Mouse (Mus musculus): ENCODE results near the gene Fam193a. TPM values are rescaled to one million over a fixed set of nuclear protein-coding genes. Genes with fewer than 3 reads are reported as not detected.

Gene Fam193a
- total RNA-seq, 1 experiment = 19.0 TPM

DNA sequence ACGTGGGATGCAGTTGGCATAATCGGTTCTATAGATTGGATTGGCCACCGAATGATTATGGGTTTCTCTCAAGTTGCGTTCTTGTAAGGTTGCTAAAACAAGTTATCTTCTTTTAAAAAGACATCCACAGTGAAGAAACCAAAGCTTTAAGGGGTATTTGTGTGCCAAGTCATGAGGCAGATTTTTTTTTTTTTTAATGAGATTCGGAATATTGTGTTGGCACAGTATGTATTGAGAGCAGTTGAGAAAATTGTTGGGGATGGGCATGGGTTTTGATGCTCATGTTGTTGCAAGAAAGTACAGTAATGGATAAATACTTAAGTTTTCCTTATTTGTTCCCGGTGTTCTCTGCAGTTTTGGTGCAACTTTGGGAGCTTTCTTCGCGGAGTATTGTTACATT lies 1.1 kb downstream of the Fam193a start:
- Histone ChIP-seq H3K4me3 (ENCODE audit: insufficient read depth in 1 of 2, low read depth in 1 of 2, low read length in 2 of 2, poor library complexity in 1 of 2, severe bottlenecking in 1 of 2) (peak overlapping the region; percentile 65 to 97), H3K36me3 (ENCODE audit: control insufficient read depth, insufficient read depth, low read length, poor library complexity, severe bottlenecking) (no peaks in the 10 kb centered on the region), H3K9ac (ENCODE audit: insufficient read depth, low read depth, low read length, poor library complexity, severe bottlenecking) (peak overlapping the region; percentile 90), H3K4me1 (ENCODE audit: control insufficient read depth in 2 of 2, insufficient read depth in 2 of 2, low read length in 2 of 2, poor library complexity in 1 of 2) (no peaks in the 10 kb centered on the region), H3K9me3 (ENCODE audit: control insufficient read depth, insufficient read depth, low read depth, low read length) (no peaks in the 10 kb centered on the region), H3K27ac (ENCODE audit: insufficient read depth, low read depth, low read length, poor library complexity, severe bottlenecking) (no peak overlapping the region)
- no peak for TF ChIP-seq ZNF384 (IDR thresholded peaks at IDR 0.05; ENCODE audit: low read depth, low read length)
- no peak for TF ChIP-seq ZC3H11A (IDR thresholded peaks at IDR 0.05; ENCODE audit: borderline replicate concordance, low read depth, low read length)
- no peak for TF ChIP-seq MAFK (IDR thresholded peaks at IDR 0.05; ENCODE audit: insufficient read depth, low read depth, low read length)
- no peak for TF ChIP-seq HCFC1 (IDR thresholded peaks at IDR 0.05; ENCODE audit: borderline replicate concordance, insufficient read depth, low read length)
- no peak for TF ChIP-seq CHD2 (IDR thresholded peaks at IDR 0.05; ENCODE audit: low read depth, low read length)
- in situ Hi-C loops (cut with MboI; ENCODE audit: low sequenced_read_pairs in 2 of 2, unreplicated experiment in 2 of 2) = no loop called here
- DNase-seq (ENCODE audit: low read depth, low spot score) = no peak

- no peak overlapping the region for H3K4me3 ChIP-seq (ENCODE audit: insufficient read depth in 1 of 2, low read depth in 1 of 2, low read length in 2 of 2, poor library complexity in 1 of 2, severe bottlenecking in 1 of 2)
- no peaks in the 10 kb centered on the region for H3K4me1 ChIP-seq (ENCODE audit: control insufficient read depth in 2 of 2, insufficient read depth in 2 of 2, low read length in 2 of 2, poor library complexity in 1 of 2)
- no peak overlapping the region for H3K9ac ChIP-seq (ENCODE audit: insufficient read depth, low read depth, low read length, poor library complexity, severe bottlenecking)
- no peak for DNase-seq (ENCODE audit: low read depth, low spot score)
- no peak overlapping the region for H3K27ac ChIP-seq (ENCODE audit: insufficient read depth, low read depth, low read length, poor library complexity, severe bottlenecking)
- no peaks in the 10 kb centered on the region for H3K9me3 ChIP-seq (ENCODE audit: control insufficient read depth, insufficient read depth, low read depth, low read length)
- in situ Hi-C loops (cut with MboI; ENCODE audit: low sequenced_read_pairs in 2 of 2, unreplicated experiment in 2 of 2) = no loop called here
- TF ChIP-seq MAFK (IDR thresholded peaks at IDR 0.05; ENCODE audit: insufficient read depth, low read depth, low read length) (no peak), ZNF384 (IDR thresholded peaks at IDR 0.05; ENCODE audit: low read depth, low read length) (no peak), HCFC1 (IDR thresholded peaks at IDR 0.05; ENCODE audit: borderline replicate concordance, insufficient read depth, low read length) (no peak), CHD2 (IDR thresholded peaks at IDR 0.05; ENCODE audit: low read depth, low read length) (no peak), ZC3H11A (IDR thresholded peaks at IDR 0.05; ENCODE audit: borderline replicate concordance, low read depth, low read length) (no peak)
- H3K36me3 ChIP-seq (ENCODE audit: control insufficient read depth, insufficient read depth, low read length, poor library complexity, severe bottlenecking) = no peaks in the 10 kb centered on the region
Measured at GRCm38 (mm10) chr5:34372141-34372540, 2.4 kb downstream of the Fam193a start.

- in situ Hi-C loops (cut with MboI; ENCODE audit: low sequenced_read_pairs in 2 of 2, unreplicated experiment in 2 of 2) = no loop called here
- Histone ChIP-seq H3K9me3 (ENCODE audit: control insufficient read depth, insufficient read depth, low read depth, low read length) (no peaks in the 10 kb centered on the region), H3K27ac (ENCODE audit: insufficient read depth, low read depth, low read length, poor library complexity, severe bottlenecking) (no peak overlapping the region), H3K9ac (ENCODE audit: insufficient read depth, low read depth, low read length, poor library complexity, severe bottlenecking) (no peak overlapping the region), H3K36me3 (ENCODE audit: control insufficient read depth, insufficient read depth, low read length, poor library complexity, severe bottlenecking) (no peaks in the 10 kb centered on the region), H3K4me1 (ENCODE audit: control insufficient read depth in 2 of 2, insufficient read depth in 2 of 2, low read length in 2 of 2, poor library complexity in 1 of 2) (no peaks in the 10 kb centered on the region), H3K4me3 (ENCODE audit: insufficient read depth in 1 of 2, low read depth in 1 of 2, low read length in 2 of 2, poor library complexity in 1 of 2, severe bottlenecking in 1 of 2) (no peak overlapping the region)
- no peak for TF ChIP-seq CHD2 (IDR thresholded peaks at IDR 0.05; ENCODE audit: low read depth, low read length)
- TF ChIP-seq MAFK (IDR thresholded peaks at IDR 0.05; ENCODE audit: insufficient read depth, low read depth, low read length) = no peak
- no peak for TF ChIP-seq HCFC1 (IDR thresholded peaks at IDR 0.05; ENCODE audit: borderline replicate concordance, insufficient read depth, low read length)
- no peak for DNase-seq (ENCODE audit: low read depth, low spot score)
Measured at GRCm38 (mm10) chr5:34372541-34372940, 2.8 kb downstream of the Fam193a start.

DNA sequence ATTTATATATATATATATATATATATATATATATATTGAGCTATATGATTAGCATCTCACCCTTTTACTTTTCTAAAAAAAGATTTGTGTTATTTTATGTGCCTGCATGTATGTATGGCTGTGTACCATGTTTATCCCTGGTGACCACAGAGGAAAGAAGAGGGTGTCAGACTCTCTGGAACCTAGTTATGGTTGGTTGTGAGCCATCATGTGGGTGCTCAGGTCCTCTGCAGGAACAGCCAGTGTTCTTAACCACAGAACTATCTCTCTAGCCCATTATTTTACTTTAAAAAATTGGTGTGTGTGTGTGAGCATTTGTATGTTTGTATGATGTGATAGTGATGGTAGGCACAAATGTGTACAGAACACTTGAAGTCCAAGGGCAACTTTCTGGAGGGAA lies 9.1 kb downstream of the Fam193a start:
- no peak for TF ChIP-seq HCFC1 (IDR thresholded peaks at IDR 0.05; ENCODE audit: borderline replicate concordance, insufficient read depth, low read length)
- no peak for TF ChIP-seq ZNF384 (IDR thresholded peaks at IDR 0.05; ENCODE audit: low read depth, low read length)
- no peak for TF ChIP-seq MAFK (IDR thresholded peaks at IDR 0.05; ENCODE audit: insufficient read depth, low read depth, low read length)
- TF ChIP-seq ZC3H11A (IDR thresholded peaks at IDR 0.05; ENCODE audit: borderline replicate concordance, low read depth, low read length) = no peak
- no peak for TF ChIP-seq CHD2 (IDR thresholded peaks at IDR 0.05; ENCODE audit: low read depth, low read length)
- in situ Hi-C loops (cut with MboI; ENCODE audit: low sequenced_read_pairs in 2 of 2, unreplicated experiment in 2 of 2) = no loop called here
- Histone ChIP-seq H3K36me3 (ENCODE audit: control insufficient read depth, insufficient read depth, low read length, poor library complexity, severe bottlenecking) (no peaks in the 10 kb centered on the region), H3K9ac (ENCODE audit: insufficient read depth, low read depth, low read length, poor library complexity, severe bottlenecking) (no peak overlapping the region), H3K9me3 (ENCODE audit: control insufficient read depth, insufficient read depth, low read depth, low read length) (no peaks in the 10 kb centered on the region), H3K4me3 (ENCODE audit: insufficient read depth in 1 of 2, low read depth in 1 of 2, low read length in 2 of 2, poor library complexity in 1 of 2, severe bottlenecking in 1 of 2) (no peak overlapping the region), H3K4me1 (ENCODE audit: control insufficient read depth in 2 of 2, insufficient read depth in 2 of 2, low read length in 2 of 2, poor library complexity in 1 of 2) (no peaks in the 10 kb centered on the region; a peak in 1 of 4 replicates), H3K27ac (ENCODE audit: insufficient read depth, low read depth, low read length, poor library complexity, severe bottlenecking) (no peak overlapping the region)
- DNase-seq (ENCODE audit: low read depth, low spot score) = no peak

DNA sequence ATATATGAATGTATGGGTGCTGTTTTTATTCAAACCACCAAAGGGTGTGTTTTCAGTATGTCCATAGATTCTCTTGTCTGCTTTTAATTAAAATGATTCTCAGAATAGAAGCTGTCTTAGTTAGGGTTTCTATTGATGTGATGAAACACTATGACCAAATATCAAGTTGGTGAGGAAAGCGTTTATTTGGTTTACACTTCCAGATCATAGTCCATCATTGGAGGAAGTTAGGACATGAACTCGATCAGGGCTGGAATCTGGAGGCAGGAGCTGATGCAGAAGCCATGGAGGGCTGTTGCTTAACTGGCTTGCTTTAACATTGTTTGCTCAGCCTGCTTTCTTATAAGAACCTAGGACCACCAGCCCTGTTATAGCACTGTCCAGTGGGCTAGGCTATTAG lies 12.0 kb downstream of the Fam193a start:
- in situ Hi-C loops (cut with MboI; ENCODE audit: low sequenced_read_pairs in 2 of 2, unreplicated experiment in 2 of 2) = no loop called here
- H3K36me3 ChIP-seq (ENCODE audit: control insufficient read depth, insufficient read depth, low read length, poor library complexity, severe bottlenecking) = no peaks in the 10 kb centered on the region
- no peak for DNase-seq (ENCODE audit: low read depth, low spot score)
- no peaks in the 10 kb centered on the region for H3K9me3 ChIP-seq (ENCODE audit: control insufficient read depth, insufficient read depth, low read depth, low read length)
- no peak overlapping the region for H3K9ac ChIP-seq (ENCODE audit: insufficient read depth, low read depth, low read length, poor library complexity, severe bottlenecking)
- no peak for TF ChIP-seq MAFK (IDR thresholded peaks at IDR 0.05; ENCODE audit: insufficient read depth, low read depth, low read length)
- no peak for TF ChIP-seq ZC3H11A (IDR thresholded peaks at IDR 0.05; ENCODE audit: borderline replicate concordance, low read depth, low read length)
- no peak for TF ChIP-seq HCFC1 (IDR thresholded peaks at IDR 0.05; ENCODE audit: borderline replicate concordance, insufficient read depth, low read length)
- TF ChIP-seq CHD2 (IDR thresholded peaks at IDR 0.05; ENCODE audit: low read depth, low read length) = no peak
- TF ChIP-seq ZNF384 (IDR thresholded peaks at IDR 0.05; ENCODE audit: low read depth, low read length) = no peak
- no peak overlapping the region for H3K4me3 ChIP-seq (ENCODE audit: insufficient read depth in 1 of 2, low read depth in 1 of 2, low read length in 2 of 2, poor library complexity in 1 of 2, severe bottlenecking in 1 of 2)
- H3K4me1 ChIP-seq (ENCODE audit: control insufficient read depth in 2 of 2, insufficient read depth in 2 of 2, low read length in 2 of 2, poor library complexity in 1 of 2) = no peaks in the 10 kb centered on the region; a peak in 1 of 4 replicates
- no peak overlapping the region for H3K27ac ChIP-seq (ENCODE audit: insufficient read depth, low read depth, low read length, poor library complexity, severe bottlenecking)
